Mouse (Mus musculus): ENCODE results near the gene C87436. TPM values are rescaled to one million over a fixed set of nuclear protein-coding genes. Genes with fewer than 3 reads are reported as not detected.

Gene C87436
- total RNA-seq, 2 experiments from 2014 or later: 7.5 to 8.0 TPM

- peak; percentile 88 for TF ChIP-seq CTCF (IDR thresholded peaks at IDR 0.05)
- peak overlapping the region; percentile 59 for H3K4me3 ChIP-seq
- DNase-seq: peak; percentile 79
- intact Hi-C loops (cut with DNase I): loop anchor here (1.0 to 5.0 kb wide), 2 partner anchors 36 to 259 kb away; partner anchors contain the start of gene Fam136a
- H3K27ac ChIP-seq: peak overlapping the region; percentile 48; the same call in 1 of the 2 replicates
Observed at GRCm38 (mm10) chr6:86400972-86401371, 37.2 kb upstream of the C87436 start.

- peak overlapping the region; percentile 95 for H3K27ac ChIP-seq
- TF ChIP-seq CTCF (IDR thresholded peaks at IDR 0.05): no peak
- no peak for DNase-seq
- peak overlapping the region; percentile 81 for H3K4me3 ChIP-seq
- intact Hi-C loops (cut with DNase I): loop anchor here (5.0 kb wide), 1 partner anchor 261 kb away; no protein-coding TSS in a partner anchor
Observed at GRCm38 (mm10) chr6:86402681-86403607, 35.2 kb upstream of the C87436 start.

- Histone ChIP-seq H3K27ac (peak overlapping the region; percentile 95), H3K4me3 (peak overlapping the region; percentile 81)
- TF ChIP-seq CTCF (IDR thresholded peaks at IDR 0.05): peak; percentile 8; the same call in 1 of the 2 replicates
- intact Hi-C loops (cut with DNase I): loop anchor here (5.0 kb wide), 1 partner anchor 261 kb away; no protein-coding TSS in a partner anchor
- DNase-seq: no peak
Observed at GRCm38 (mm10) chr6:86403728-86404099, 34.5 kb upstream of the C87436 start.

- Histone ChIP-seq H3K27ac (peak within 1 kb of the TSS; percentile 95), H3K4me3 (peak within 1 kb of the TSS; percentile 81)
- intact Hi-C loops (cut with DNase I): loop anchor here (5.0 kb wide), 1 partner anchor 262 kb away; no protein-coding TSS in a partner anchor
- no peak; the same call in 1 of the 2 replicates for TF ChIP-seq CTCF (IDR thresholded peaks at IDR 0.05)
- peak; percentile 99 for DNase-seq
Observed at GRCm38 (mm10) chr6:86404100-86404861, 33.9 kb upstream of the C87436 start, which contains the start of gene Tia1. Tia1 (plus strand) TSS chr6:86404219.

- peak overlapping the region; percentile 95 for H3K27ac ChIP-seq
- no peak for DNase-seq
- H3K4me3 ChIP-seq: peak overlapping the region; percentile 81
- intact Hi-C loops (cut with DNase I): loop anchor here (5.0 kb wide), 1 partner anchor 263 kb away; no protein-coding TSS in a partner anchor
- no peak for TF ChIP-seq CTCF (IDR thresholded peaks at IDR 0.05)
Observed at GRCm38 (mm10) chr6:86404996-86405395, 33.2 kb upstream of the C87436 start.

GRCm38 (mm10) chr6:86406306-86406705 is 31.9 kb upstream of the C87436 start:
- H3K27ac ChIP-seq: peak overlapping the region; percentile 95
- no peak for TF ChIP-seq CTCF (IDR thresholded peaks at IDR 0.05)
- DNase-seq: peak; percentile 70
- intact Hi-C loops (cut with DNase I): no loop called here
- peak overlapping the region; percentile 81 for H3K4me3 ChIP-seq

- intact Hi-C loops (cut with DNase I): no loop called here
- no peak for TF ChIP-seq CTCF (IDR thresholded peaks at IDR 0.05)
- no peak overlapping the region for H3K27ac ChIP-seq
- DNase-seq: no peak
- H3K4me3 ChIP-seq: no peak overlapping the region
Observed at GRCm38 (mm10) chr6:86418711-86419110, 19.5 kb upstream of the C87436 start.

GRCm38 (mm10) chr6:86419239-86419638 is 18.9 kb upstream of the C87436 start:
- Histone ChIP-seq H3K27ac (no peak overlapping the region), H3K4me3 (no peak overlapping the region)
- intact Hi-C loops (cut with DNase I): no loop called here
- no peak for DNase-seq
- TF ChIP-seq CTCF (IDR thresholded peaks at IDR 0.05): no peak

GRCm38 (mm10) chr6:86420491-86420890 is 17.7 kb upstream of the C87436 start:
- no peak for DNase-seq
- intact Hi-C loops (cut with DNase I): no loop called here
- Histone ChIP-seq H3K4me3 (no peak overlapping the region), H3K27ac (no peak overlapping the region)
- peak; percentile 43 for TF ChIP-seq CTCF (IDR thresholded peaks at IDR 0.05)

GRCm38 (mm10) chr6:86426358-86426757 is 11.8 kb upstream of the C87436 start, which contains the start of gene Gm44790:
Gm44790 (plus strand) TSS chr6:86426658.
- TF ChIP-seq CTCF (IDR thresholded peaks at IDR 0.05): no peak
- intact Hi-C loops (cut with DNase I): no loop called here
- no peak within 1 kb of the TSS for H3K27ac ChIP-seq
- no peak for DNase-seq
- H3K4me3 ChIP-seq: no peak within 1 kb of the TSS

- no peak for DNase-seq
- intact Hi-C loops (cut with DNase I): no loop called here
- no peak for TF ChIP-seq CTCF (IDR thresholded peaks at IDR 0.05)
- Histone ChIP-seq H3K4me3 (no peak overlapping the region), H3K27ac (no peak overlapping the region)
Observed at GRCm38 (mm10) chr6:86431531-86431930, 6.6 kb upstream of the C87436 start.

GRCm38 (mm10) chr6:86433696-86434095 is 4.5 kb upstream of the C87436 start:
- intact Hi-C loops (cut with DNase I): no loop called here
- H3K4me3 ChIP-seq: no peak overlapping the region
- H3K27ac ChIP-seq: no peak overlapping the region
- no peak for DNase-seq
- no peak for TF ChIP-seq CTCF (IDR thresholded peaks at IDR 0.05)
